Mouse (Mus musculus) mammary gland, adult 2 months (tissue): ENCODE results near the gene Ankib1. TPM values are rescaled to one million over a fixed set of nuclear protein-coding genes. Genes with fewer than 3 reads are reported as not detected.

Experiments
- polyA plus RNA-seq: library from polyadenylated mRNA; depleted of rRNA; stranded (reverse); fragments of >200 nt; gene quantifications from 2 replicates; pipeline ENCODE4 v1.2.3, GENCODE M21; 2012; ENCODE audit warnings: low replicate concordance; rRNA removed

Gene Ankib1
- polyA plus RNA-seq = 5.9 and 9.3 TPM in 2 replicates

GRCm38 (mm10) chr5:3802433-3803291, at the start of gene Ankib1, which contains the start of gene Krit1:
TSS of gene Ankib1 (minus strand) at chr5:3802925.
TSS of gene Krit1 (plus strand) at chr5:3803184.

GRCm38 (mm10) chr5:3845026-3845425, 42.3 kb upstream of the Ankib1 start, which contains the start of gene Lrrd1:
TSS of gene Lrrd1 (plus strand) at chr5:3845173.

GRCm38 (mm10) chr5:3657085-3657484, 145.6 kb downstream of the Ankib1 start, which contains the start of gene Gatad1:
TSS of gene Gatad1 (minus strand) at chr5:3657185.

GRCm38 (mm10) chr5:3650881-3651280, 151.8 kb downstream of the Ankib1 start, which contains the start of gene Tmbim7:
TSS of gene Tmbim7 (plus strand) at chr5:3651181.

Other genes with a start within 250 kb of the Ankib1 start
- 1.6 and 2.6 TPM in 2 replicates for gene 1700109H08Rik, start 231.4 kb downstream of the Ankib1 start, polyA plus RNA-seq
- 5.7 and 9.8 TPM in 2 replicates for gene Pex1, start 206.9 kb downstream of the Ankib1 start, polyA plus RNA-seq
- 3.0 and 6.7 TPM in 2 replicates for gene Rbm48, start 206.3 kb downstream of the Ankib1 start, polyA plus RNA-seq
- not detected in 2 replicates for gene Tmbim7, start 151.7 kb downstream of the Ankib1 start, polyA plus RNA-seq
- 53.2 and 62.1 TPM in 2 replicates for gene Gatad1, start 145.7 kb downstream of the Ankib1 start, polyA plus RNA-seq
- 4.6 and 12.5 TPM in 2 replicates for gene Krit1, start 259 bp upstream of the Ankib1 start, polyA plus RNA-seq
- 0.05 and 0.06 TPM in 2 replicates for gene Lrrd1, start 42.2 kb upstream of the Ankib1 start, polyA plus RNA-seq
- gene Mterf1a, start 91.0 kb upstream of the Ankib1 start, polyA plus RNA-seq = 1.0 and 1.4 TPM in 2 replicates
- gene Akap9, start 125.1 kb upstream of the Ankib1 start, polyA plus RNA-seq = 9.1 and 10.6 TPM in 2 replicates